Mouse (Mus musculus) kidney, adult 2 months (tissue): ENCODE results near the gene Gpr75. TPM values are rescaled to one million over a fixed set of nuclear protein-coding genes. Genes with fewer than 3 reads are reported as not detected.

ENCODE experiments used
- DNase-seq: peaks from one replicate; pipeline ENCODE4 v3.0.0; 2021
- H3K27ac ChIP-seq: fragments of 200-500 bp; 2 replicates; pipeline ENCODE4 v1.5.1; 2012; ENCODE audit warnings: low read depth, low read length, control low read depth, inconsistent platforms; ENCODE audit not compliant: insufficient read depth
- H3K27me3 ChIP-seq: fragments of 200-500 bp; replicated peaks from 2 replicates; pipeline ENCODE4 v1.6.1; 2012; ENCODE audit warnings: mild to moderate bottlenecking, moderate library complexity, low read length, inconsistent platforms; ENCODE audit not compliant: control insufficient read depth, insufficient read depth
- H3K36me3 ChIP-seq: fragments of 200-500 bp; 2 replicates; pipeline ENCODE4 v1.6.1; 2012; ENCODE audit warnings: mild to moderate bottlenecking, moderate library complexity, low read length, inconsistent platforms; ENCODE audit not compliant: control insufficient read depth, insufficient read depth
- H3K4me1 ChIP-seq: fragments of 200-500 bp; 2 replicates; pipeline ENCODE4 v1.6.1; 2011; ENCODE audit warnings: low read length; ENCODE audit not compliant: control insufficient read depth, insufficient read depth
- H3K4me3 ChIP-seq: fragments of 200-500 bp; 2 replicates; pipeline ENCODE4 v1.5.1; 2011; ENCODE audit warnings: mild to moderate bottlenecking, low read depth, low read length, control low read depth; ENCODE audit not compliant: insufficient read depth
- CTCF ChIP-seq: fragments of 200-500 bp; conservative IDR thresholded peaks from 2 replicates; pipeline ENCODE4 v1.5.1; 2011; ENCODE audit warnings: low read depth, mild to moderate bottlenecking, control low read depth, low read length, moderate library complexity, mixed read lengths; ENCODE audit not compliant: insufficient read depth, insufficient read length
- POLR2A ChIP-seq: fragments of 200-500 bp; IDR thresholded peaks from one replicate; pipeline ENCODE4 v1.6.1; 2011; ENCODE audit warnings: low read depth, low read length, control low read depth
- WGBS: fragments of 180-500 bp; shearing (Covaris S2); methylation state at CpG from one replicate; pipeline ENCODE4 v1.1.7; 2018; 5-methylcytosine and 5-hydroxymethylcytosine counted together
- polyA plus RNA-seq: library from polyadenylated mRNA; depleted of rRNA; stranded (reverse); fragments of >200 nt; gene quantifications from 2 replicates; pipeline ENCODE4 v1.2.3, GENCODE M21; 2012; rRNA removed

Gpr75 gene
- 0.06 and 0.15 TPM in 2 replicates for polyA plus RNA-seq

DNA sequence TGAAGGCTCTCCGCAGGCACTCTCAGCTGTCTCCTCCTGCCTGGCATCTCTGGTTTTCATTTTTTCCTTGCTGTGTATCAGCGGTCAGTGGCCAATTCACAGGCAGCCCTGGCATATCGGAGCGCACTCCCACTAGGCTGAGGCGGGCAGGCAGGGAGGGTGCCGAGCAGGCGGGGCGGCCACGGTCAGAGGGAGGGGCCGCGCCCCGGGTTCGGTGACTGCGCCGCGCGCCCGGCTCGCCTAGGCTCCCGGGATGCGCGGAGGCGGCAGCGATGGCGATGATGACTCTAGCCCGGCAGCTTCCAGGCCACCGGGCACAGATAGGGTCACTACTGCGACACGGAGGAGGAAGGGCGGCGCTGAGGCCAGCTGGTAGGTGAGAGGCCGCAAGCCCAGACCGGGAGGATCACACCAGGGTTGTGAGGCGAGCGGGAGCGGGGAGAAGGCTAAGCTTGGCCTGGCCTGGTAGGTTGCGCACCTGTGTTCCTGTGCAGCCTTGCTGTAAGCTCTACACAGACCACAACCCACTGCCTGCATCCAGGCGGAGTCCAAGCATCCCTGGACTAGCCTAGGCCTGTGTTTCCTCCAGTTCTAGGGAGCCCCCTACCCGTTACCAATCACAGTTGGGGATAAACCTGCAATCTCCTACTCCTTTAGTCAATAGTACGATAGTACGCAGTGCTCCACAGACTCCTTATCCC, at the start of gene Gpr75, which contains the start of gene Asb3:
Gpr75 (plus strand) TSS at position 188 of the 701 bp plus-strand sequence.
Asb3 (plus strand) TSS at position 246 of the 701 bp plus-strand sequence.
- H3K27me3 ChIP-seq, result no peaks in the 10 kb centered on the region
- peak within 1 kb of the TSS; percentile 21 for H3K4me3 ChIP-seq
- no peak for TF ChIP-seq CTCF
- TF ChIP-seq POLR2A, result no peak
- 0 out of 2 replicates have a peak, but pooled peaks cover 4% of the 10 kb centered on the region for H3K4me1 ChIP-seq
- no peak within 1 kb of the TSS for H3K27ac ChIP-seq
- WGBS, result 9% methylated on average over 40 of the region's 41 CpGs
- DNase-seq, result peak; percentile 40
- no peaks in the 10 kb centered on the region; the same call in 1 of the 2 replicates for H3K36me3 ChIP-seq

DNA sequence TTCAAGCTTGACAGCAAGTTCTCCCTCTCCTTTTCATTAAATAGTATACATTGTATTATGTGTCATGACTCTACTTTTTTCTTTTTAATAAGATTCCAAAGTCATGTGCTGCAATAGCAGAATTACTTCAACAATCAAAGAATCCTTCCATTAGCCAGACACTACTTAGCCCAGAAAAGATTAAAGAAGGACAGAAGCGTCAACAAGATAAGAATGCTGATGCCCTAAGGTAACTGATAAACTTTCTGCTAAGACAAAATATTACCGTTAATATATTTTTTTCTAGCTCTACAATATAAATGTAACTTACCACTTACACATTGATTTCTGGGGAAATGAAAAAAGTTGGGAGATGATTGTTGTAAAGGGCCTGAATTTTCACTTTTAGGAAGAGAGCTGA, 46.4 kb upstream of the Gpr75 start:
- Histone ChIP-seq H3K27ac (no peak overlapping the region), H3K4me1 (no peaks in the 10 kb centered on the region), H3K4me3 (no peak overlapping the region), H3K36me3 (peaks cover 4% of the 10 kb centered on the region; the same call in 1 of the 2 replicates), H3K27me3 (no peaks in the 10 kb centered on the region)
- no peak for DNase-seq
- 96% methylated on average over 2 of the region's 2 CpGs for WGBS
- TF ChIP-seq POLR2A (no peak), CTCF (no peak)

DNA sequence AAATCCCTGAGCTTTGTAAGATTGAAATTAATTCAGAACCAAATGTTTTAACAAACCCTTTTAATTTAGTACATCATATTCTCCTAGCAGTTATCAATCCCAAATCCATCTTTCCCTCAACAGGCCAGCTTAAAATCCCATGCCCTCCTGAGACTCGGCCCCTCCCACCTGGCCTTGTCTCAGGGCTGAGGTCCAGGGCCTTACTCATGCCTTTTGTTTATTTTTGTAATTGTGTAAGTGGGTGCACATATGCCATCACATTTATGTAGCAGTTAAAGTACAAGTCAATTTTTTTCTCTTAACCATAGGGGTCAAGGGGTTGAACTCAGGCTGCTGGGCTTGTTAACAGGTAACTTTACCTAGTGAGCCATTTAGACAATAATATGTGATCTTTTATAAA, 40.8 kb upstream of the Gpr75 start:
- no peak overlapping the region for H3K27ac ChIP-seq
- peaks cover 4% of the 10 kb centered on the region for H3K36me3 ChIP-seq
- H3K4me1 ChIP-seq, result no peaks in the 10 kb centered on the region
- TF ChIP-seq CTCF, result no peak
- TF ChIP-seq POLR2A, result no peak
- no peak for DNase-seq
- no peaks in the 10 kb centered on the region for H3K27me3 ChIP-seq
- no peak overlapping the region for H3K4me3 ChIP-seq
- 84% methylated on average over 1 of the region's 1 CpGs for WGBS

DNA sequence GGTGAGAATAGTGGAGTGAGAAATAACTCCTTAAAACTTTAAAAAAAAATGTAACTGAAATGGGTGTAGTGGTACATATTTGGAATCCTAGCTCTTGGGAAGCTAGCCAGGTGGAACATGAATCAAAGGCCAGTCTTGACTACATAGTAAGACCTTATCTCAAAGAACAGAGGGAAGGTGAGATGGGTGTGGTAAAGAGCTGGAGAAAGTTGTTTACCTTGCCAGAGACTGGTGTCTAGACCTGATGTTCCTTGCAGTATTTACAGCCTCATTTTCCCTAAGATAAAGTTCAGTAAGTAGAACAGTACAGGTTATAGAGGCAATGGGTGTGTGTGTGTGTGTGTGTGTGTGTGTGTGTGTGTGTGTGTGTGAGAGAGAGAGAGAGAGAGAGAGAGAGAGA, 12.7 kb upstream of the Gpr75 start:
- H3K27ac ChIP-seq, result no peak overlapping the region
- no peaks in the 10 kb centered on the region for H3K4me1 ChIP-seq
- no peaks in the 10 kb centered on the region for H3K27me3 ChIP-seq
- H3K4me3 ChIP-seq, result no peak overlapping the region
- H3K36me3 ChIP-seq, result peaks cover 6% of the 10 kb centered on the region
- TF ChIP-seq POLR2A, result no peak
- no peak for DNase-seq

DNA sequence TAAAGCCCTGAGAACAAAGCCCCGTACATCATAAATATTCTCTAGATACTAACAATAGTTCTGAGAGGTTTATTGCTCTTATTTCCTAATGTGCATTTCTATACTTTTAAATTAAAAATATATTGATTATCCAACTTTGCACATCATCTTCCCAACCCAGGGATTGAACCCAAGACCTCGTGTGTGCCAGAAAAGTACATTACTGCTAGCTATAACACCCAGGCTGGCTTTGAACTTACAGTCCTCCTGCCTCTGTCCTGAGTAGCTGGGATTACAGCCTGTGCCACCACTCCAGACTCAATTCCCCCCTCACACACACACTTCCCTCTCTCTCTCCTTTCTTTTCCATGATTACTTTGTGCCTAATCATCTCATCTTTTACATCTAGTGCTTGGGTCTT, 3.0 kb downstream of the Gpr75 start:
- Histone ChIP-seq H3K36me3 (no peaks in the 10 kb centered on the region), H3K4me1 (0 out of 2 replicates have a peak, but pooled peaks cover 4% of the 10 kb centered on the region), H3K4me3 (no peak overlapping the region), H3K27ac (no peak overlapping the region), H3K27me3 (no peaks in the 10 kb centered on the region)
- 93% methylated on average over 2 of the region's 2 CpGs for WGBS
- no peak for DNase-seq
- TF ChIP-seq POLR2A (no peak), CTCF (no peak)

DNA sequence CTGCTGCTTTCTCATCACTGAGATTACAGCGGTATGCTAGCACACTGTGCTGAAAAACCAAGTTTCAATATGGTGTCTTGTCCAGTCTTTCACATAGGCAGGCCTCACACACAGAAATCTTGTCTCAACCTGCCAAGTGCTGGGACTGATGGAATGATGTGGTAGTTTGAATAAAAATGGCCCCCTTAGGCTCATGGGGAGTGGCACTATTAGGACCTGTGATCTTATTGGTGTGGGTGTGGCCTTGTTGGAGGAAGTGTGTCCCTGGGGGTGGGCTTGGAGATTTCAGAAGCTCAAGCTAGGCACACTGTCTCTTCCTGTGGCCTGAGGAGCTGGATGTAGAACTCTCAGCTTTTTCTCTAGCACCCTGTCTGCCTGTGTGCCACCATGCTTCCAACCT, 11.0 kb downstream of the Gpr75 start:
- Histone ChIP-seq H3K4me3 (no peak overlapping the region), H3K36me3 (peaks cover 1% of the 10 kb centered on the region; the same call in 1 of the 2 replicates), H3K27ac (no peak overlapping the region), H3K27me3 (no peaks in the 10 kb centered on the region), H3K4me1 (no peaks in the 10 kb centered on the region)
- 98% methylated on average over 1 of the region's 1 CpGs for WGBS
- TF ChIP-seq POLR2A, result no peak
- TF ChIP-seq CTCF, result no peak
- no peak for DNase-seq

- Histone ChIP-seq H3K27me3 (no peaks in the 10 kb centered on the region), H3K27ac (no peak overlapping the region), H3K36me3 (peaks cover 1% of the 10 kb centered on the region; the same call in 1 of the 2 replicates), H3K4me3 (no peak overlapping the region), H3K4me1 (no peaks in the 10 kb centered on the region)
- DNase-seq, result no peak
- TF ChIP-seq POLR2A, result no peak
- no peak for TF ChIP-seq CTCF
Observed at GRCm38 (mm10) chr11:30899312-30899711, 14.2 kb downstream of the Gpr75 start.
